Mouse (Mus musculus) cerebellum, postnatal 4 days (tissue): ENCODE measurements around the gene Epb41.

ENCODE experiments used
- DNase-seq, 2 experiments: peaks; one replicate each; pipeline ENCODE4 v3.0.0; 2022; ENCODE audit warnings: low spot score in 2 of 2, mixed read lengths in 1 of 2

The Epb41 gene

DNA sequence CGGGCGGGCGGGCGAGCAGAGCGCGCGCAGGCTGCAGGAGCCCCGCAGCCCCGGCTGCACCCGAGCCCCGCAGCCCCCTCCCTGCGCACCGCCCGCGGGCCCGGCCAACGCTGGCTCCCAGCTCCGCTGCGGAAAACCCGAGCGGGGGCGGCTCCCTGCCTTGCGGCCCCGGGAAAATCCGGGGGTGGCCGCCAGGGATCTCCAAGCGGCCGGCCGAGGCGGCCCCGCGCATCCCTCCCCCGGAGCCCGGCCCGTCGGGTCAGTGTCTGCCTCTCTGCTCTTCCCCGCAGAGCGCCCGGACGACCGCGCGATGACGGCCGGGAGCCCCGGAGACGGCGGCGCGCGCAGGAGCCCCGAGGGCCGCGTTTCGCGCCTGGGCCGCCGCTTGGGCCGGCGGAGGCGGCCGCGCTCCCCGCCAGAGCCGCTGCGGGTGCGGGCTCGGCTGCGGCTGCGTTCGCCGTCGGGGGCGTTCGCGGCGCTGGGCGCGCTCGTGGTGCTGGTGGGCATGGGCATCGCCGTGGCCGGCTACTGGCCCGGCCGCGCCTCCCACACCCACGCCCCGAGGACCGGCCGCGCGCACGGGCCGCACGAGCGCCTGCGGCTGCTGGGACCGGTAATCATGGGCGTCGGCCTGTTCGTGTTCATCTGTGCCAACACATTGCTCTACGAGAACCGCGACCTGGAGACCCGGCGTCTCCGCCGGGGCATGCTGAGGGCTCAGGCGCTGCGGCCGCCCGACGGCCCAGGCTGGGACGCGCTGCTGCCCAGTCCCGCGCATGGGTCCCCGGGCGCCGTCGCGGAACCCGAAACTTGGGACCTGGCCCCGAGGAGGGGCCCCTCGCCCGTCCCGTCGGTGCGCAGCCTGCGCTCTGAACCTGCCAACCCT, 153.4 kb downstream of the Epb41 start, which contains the start of gene Tmem200b:
Gene Tmem200b (plus strand): TSS at position 311 of the 886 bp plus-strand sequence.
- no peak for DNase-seq

DNA sequence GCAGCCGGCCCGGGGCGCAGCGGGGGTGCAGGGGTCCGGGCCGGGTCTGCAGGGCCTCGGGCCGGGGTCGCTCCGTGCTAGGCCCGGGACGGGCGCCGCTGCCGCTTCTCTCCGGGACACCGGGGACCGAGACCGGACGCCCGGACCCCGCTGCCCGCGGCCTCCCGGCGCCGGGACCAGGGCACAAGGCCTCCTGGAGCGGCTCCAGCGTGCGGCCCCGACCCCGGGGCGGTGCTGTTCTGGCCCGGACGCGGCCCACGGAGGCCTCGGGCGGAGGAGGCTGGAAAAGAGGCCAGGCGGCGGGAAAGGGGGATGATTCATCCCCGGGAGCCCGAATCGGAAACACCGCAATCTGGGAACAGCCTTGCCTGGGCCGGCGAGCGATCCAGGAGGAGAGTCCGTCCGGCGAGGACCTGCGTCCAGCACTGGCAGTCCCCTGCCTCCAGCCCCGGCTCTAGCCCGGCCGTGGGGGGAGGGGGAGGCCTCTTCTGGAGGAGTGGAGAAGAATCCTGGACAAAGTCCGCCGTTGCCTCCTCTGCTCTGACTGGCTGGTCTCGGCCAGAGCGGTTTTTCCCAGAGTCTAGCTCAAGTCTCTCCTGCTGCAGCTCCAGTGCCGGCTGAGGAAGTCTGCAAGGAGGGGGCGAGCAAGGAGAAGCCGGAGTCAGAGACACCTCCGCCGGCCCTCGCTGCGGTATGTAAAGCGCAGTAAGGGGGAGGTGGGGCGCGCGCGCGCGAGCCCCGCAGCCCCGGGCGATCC, 154.3 kb downstream of the Epb41 start:
- no peak for DNase-seq

DNA sequence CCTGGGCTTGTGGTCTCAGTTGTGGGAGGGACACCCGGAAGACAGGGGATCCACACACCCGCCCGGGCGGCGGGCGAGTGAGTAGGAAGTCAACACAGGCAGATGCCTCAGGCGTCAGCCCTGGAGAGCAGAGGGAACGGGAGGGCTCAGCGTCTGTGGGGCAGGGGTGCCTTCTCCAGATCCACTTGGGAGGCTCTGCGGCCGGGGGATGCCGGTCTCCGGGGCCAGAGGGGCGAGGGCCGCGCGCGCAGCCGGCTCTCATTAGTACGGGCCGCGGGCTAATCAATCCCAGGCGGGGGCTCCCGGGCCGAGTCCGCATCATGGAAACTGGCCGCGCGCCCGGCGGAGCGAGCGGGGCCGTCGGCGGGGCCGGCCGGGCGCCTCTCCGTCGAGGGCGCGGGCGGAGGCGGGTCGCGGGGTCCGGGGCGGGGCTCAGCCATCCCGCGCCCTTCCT, 155.0 kb downstream of the Epb41 start:
- DNase-seq = no peak

DNA sequence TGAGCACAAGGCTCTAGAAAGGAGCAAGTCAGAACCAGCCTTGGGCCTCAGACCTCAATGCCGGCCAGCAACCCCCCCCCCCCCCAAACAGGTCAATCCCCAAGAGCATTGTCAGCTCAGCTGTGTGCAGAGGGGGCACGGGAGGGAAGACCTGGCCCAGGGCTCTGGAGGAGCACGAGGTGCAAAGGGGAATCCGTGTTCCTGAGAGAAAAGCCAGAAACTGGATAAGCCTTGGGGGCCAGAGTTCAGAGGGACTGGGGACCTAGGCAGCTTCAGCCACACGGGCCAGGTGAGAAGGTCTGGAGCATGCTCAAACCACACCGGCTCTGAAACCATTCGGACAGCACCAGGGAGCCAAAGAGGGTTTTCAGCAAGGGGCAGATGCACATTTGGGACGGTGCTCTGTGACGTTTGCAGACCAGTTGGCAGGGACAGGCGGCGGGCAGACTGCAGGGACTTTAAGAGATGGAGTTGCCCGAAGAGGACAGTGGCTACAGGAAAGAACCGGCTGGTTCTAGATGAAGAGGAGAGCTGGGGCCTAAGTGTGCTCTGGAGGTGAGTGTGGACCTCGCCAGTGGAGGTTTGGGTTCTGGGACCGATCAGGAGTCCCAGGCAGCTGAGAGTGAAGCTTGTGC, 155.5 kb downstream of the Epb41 start:
- no peak for DNase-seq

DNA sequence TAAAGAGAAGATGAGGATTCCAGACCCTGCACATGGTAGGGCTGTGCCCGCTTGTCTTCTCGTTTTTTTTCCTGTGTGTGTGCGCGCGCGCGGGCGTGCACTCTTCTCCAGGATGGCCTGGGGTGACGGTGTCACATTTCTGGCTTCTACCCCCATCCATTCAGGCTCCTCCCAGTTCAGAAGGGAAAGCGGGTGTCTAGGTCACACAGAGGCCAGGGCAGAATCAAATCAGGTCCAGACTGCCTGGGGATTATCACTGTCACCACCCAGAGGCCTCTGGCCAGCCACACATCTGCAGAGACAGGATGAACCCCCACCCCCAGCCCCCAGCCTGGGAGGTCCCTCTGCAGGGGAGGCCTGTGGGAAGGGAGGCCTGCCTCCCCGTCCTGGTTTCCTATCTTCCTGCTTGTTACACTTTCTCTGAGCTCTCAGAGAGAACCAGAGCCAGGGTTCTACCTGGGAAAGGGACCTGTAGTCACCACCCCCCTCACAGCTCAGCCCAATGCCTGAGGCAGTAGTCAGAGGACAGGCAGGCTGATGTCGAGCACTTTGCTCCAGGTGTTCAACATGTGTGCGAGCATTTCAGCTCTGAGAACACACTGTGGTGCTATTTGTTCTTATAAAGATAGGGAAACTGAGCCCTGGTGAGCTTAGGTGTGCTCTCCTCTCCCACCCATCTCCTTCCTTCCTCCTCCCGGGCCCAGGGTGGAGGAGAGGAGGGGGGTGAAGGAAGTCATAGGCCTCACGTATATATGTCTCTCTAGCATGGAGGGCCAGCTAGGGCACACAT, 156.2 kb downstream of the Epb41 start:
- DNase-seq = no peak

DNA sequence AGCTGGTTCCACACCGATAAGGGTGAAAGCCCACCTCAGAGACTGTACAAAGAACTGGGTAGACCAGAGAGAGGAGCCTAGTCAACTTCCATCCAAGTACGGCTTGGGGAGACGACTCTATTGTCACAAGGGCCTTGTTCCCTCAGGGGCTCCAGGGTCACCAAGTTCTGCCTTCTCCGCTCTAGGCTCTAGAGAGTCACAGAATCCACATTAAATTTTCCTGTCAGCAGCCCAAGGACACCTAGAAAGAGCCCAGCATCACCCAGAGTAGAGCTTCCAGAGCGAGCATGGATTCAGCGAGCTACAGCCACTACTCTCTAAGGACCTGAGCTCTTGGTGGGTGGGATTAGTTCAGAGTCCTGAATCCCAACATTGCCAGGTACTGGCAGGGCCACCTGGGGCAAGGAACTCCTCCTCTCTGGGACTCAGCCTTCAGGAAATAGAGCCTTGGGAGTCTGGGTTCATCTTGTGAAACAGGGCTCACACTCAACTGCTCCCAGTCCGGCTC, 157.0 kb downstream of the Epb41 start:
- no peak for DNase-seq

DNA sequence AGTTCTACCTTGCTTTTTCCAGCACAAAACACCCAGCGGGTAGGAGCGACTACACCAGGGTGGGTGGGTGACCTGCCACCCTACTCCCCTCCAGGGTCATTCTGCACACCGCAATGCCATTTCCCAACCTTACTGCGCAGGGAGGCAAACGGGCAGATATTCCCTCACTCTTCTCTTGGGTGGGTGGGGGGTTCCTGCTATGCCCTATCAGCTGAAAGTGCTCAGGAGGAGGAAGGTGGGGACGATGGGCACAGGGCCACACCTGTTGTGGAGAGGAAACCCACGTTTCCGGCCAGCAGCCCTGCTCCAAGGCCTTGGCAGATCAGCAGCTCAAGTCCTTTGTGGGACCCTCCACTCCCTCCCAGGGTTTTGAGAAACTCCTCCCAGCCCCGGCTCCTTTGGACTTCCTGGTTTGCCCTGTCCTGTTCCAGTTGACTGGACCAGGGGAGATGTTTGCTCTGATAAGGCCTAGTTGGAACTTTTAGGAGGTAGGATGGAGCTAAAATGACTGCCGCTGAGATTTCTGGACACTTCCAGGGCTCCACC, 158.0 kb downstream of the Epb41 start:
- no peak for DNase-seq

DNA sequence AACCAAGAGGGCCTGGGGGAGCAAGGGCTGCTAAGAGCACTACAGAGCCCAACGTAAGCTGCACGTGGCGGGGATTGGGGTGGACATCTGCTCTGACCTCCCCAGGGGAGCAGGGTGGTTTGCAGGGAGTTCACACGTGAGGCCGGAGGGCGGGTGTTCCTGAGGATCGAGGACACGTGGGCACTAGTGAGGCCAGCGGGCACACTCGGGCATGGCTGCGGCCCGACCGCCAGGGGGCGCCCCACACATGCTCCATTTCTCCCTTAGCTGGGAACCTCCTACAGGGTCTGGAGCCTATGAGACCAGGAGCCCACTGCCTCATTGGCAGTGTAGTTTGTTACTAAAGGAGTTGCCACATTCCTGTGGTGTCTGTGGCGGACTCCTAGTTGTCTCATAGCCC, 158.7 kb downstream of the Epb41 start:
- DNase-seq = peak; percentile 59 to 75

DNA sequence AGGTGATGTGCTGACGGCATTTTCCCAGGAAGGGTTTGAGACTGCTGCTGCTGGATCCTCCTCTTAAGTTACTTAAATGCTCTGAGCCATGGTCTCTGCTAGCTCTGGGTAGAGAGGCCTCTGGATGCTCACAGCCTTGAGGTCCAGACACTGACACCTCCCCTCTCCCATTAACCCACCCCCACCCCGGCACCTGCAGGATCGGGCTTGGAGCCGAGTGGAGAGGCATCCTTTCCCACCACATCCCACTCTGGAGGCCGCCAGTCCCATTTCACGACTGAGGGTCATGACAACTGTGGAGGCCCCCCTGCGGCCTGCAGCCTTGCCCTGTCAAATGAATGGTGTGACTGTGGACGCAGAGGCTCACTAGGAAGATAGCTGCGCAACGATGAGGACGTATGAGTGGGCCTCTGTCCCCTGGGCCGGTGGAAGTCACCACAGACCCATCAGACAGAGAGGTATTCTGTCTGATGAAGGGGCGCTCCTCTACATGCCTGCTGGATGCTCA, 159.2 kb downstream of the Epb41 start:
- no peak for DNase-seq

DNA sequence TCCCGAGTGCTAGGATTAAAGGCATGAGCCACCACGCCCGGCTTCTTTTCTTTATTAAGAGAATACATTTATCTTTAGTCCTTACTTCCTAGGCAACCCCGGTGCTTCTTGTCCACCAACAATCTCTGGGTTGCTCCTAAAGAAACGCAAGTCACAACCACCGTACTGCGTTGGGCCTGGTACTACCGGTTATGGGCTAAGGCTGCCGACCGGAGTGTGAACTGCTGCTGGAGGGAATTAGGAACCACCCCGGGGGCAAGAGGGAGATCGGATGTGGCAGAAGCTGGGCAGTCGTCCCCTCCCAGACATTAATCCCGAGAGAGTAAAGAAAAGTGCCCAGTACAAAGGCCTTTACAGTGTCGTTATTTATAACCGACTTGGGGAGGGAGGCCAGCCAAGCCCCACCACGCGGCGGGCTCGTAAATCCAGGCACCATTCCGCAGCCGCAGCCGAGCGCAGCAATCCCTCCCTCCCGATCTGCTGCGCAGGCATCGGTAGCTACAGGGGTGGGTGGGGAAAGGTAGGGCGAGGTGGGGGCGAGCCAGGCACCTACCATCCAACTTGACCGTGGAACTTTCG, 160.1 kb downstream of the Epb41 start:
- DNase-seq = no peak

DNA sequence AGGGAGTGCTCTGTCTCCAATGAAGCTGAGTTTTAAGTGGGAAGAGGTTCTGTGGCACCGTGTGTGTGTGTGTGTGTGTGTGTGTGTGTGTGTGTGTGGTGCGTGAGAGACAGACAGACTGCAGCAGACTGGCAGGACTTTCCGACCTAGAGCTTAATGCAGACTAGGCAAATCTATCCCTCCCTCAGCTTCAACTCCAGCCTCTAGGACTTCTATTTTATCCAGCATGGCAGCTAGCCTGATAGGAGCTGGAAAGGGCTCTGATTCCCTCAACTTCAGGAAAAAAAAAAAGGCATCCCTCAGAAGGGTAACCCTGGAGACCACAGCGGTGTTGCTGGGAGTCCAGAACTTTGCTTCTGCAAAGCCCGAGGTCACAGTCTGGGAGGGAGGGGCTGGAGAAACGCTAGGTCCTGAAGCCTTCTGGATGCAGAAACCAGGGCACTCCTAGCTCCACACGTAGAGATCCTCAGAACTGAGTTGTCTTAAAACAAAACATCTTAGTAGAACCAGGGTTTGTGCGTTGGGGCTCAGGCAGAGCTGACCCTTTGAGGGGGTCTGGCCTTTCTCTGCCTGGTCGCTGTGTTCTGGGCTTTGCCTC, 161.0 kb downstream of the Epb41 start:
- DNase-seq = no peak

DNA sequence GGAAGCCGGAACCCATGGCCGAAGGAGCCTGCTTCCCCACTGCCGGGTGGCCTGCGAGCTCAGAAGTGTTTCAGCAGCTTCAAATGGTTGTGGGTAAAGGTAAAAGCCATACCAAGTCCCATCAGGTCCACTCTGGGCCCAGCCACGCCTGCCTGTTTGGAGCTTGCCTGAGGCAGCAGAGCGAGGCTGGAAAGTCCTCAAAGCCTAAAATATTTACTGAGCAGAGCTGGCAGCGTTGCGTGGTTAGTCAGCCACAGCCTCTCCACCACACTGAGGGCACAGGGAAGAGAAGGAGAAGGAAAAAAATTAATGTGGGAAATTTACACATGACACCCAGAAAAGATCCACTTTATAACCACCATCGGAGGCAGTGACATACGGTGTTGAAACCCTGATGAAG, 161.6 kb downstream of the Epb41 start:
- no peak for DNase-seq

DNA sequence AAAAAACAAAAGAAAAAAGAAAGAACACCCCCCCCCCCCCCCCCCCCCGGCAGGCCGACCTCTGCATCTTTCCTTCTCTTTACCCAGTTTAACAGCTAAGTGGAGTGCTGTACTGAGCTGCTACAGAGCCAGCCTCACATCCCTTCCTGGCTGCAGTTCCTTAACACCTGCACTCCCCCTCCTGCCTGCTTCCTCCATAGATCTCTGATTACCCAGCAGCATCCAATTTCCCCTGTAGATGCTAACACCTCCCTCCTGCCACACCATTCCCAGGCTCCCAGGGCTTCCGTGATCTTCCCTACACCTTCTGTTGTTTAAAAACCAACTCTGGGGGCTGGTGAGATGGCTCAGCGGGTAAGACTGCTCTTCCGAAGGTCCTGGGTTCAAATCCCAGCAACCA, 163.6 kb downstream of the Epb41 start:
- no peak for DNase-seq

DNA sequence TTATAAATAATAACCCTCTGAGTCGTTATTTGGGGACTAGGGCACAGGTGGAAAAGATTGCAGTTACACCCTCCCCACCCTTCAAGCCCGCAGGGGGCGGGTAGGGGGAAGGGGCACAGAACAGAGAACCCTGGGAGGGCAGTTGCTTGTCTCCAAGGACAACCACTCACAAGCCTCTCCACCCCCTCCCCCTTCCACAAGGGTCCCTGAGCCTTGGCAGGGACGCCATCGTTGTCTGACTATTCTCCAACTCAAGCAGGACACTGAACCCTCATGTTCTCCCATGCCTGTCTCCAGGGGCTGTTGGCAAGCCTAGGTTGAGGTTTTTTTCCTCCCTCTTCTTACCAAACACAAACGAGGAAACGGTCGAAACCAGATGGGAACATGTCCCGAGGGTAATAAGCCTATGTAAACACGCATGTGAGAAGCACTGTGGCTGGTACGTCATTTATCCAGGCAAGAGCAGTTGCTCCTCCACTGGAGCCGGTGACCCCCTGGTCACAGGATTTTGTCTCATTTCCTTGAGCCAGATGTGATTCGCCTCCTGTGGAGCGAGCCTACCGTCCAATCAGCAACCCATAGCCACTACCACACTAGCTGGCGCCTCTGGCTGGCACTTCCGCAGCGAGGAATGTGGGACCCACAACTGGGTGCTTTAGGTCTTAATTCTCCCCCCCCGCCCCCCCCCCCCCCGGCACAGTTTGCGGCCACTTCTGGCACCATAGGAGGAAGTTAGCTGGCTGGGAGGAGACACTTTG, 164.7 kb downstream of the Epb41 start:
- no peak for DNase-seq

DNA sequence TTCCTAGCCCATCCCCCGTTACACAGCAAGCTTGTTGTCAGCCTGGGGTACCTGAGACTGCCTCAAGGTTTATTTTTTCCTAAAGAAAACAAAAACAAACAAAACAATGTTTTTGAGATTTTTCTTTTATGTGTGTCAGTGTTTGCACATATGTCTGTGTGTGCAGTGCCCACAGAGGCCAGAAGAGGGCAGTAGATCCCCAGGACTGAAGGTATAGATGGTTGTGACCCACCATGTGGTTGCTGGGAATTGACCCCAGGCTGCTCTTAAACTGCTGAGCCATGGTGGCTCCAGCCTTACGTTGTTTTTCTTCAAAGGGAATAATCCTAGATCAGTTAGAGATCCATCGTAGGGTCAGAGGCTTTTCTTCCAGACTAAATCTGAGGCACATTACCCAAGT, 167.2 kb downstream of the Epb41 start:
- no peak for DNase-seq

DNA sequence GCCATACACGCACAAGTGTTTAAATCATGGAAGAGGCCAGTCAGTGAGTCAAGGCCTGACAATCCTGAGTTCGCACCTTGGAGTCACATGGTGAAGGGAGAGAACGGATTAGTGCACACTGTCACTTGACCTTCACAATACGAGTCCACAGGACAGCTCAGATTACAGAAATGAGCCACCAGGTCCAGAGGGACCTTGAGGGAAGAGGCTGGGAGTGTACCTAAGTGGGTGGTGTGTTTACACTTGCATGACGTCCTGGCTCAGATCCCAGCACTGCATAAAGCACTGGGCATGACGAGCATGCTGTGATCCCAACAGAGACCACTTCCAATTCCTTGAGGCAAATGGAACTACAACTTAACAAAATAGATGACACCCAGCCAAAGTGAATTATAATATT, 168.7 kb downstream of the Epb41 start:
- no peak for DNase-seq

DNA sequence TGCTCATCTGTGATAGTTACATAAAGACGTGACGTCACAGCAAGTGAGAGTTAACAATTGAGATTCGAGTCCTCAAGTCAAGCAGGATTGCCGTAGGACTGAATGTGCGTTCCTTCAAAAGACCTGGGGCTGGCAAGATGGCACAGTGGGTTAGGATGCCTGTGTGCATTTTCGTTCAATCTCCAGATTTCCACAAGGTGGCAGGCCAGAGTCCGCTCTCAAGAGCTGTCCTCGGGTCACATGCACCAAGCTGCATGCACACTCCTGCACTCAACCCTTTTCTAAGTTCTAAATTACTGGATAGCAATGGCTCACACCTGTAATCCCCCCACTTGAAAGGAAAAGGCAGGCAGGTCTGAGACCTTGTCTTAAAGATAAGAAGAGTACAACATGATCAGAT, 170.6 kb downstream of the Epb41 start:
- DNase-seq = peak in 1 of 2 experiments; percentile 59

DNA sequence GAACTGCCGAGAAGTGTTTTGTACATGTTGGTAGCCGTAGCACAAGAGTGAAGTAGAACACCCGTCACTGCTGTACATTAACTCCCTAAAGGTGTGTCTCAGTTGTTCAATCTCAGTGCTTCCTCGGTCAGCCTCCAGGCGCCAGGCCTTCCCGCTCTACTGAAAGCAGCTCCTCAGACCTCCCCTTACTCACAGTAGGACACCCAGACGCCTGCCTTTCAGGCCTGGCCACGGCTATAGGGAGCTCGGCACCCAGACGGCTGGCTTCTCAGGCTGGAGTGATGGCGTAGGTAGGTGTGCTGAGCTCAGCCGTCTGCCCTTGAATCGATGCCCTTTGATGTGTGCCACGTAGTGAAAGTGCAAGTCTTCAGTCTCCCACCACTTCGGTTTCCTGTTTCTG, 174.0 kb downstream of the Epb41 start:
- no peak for DNase-seq

DNA sequence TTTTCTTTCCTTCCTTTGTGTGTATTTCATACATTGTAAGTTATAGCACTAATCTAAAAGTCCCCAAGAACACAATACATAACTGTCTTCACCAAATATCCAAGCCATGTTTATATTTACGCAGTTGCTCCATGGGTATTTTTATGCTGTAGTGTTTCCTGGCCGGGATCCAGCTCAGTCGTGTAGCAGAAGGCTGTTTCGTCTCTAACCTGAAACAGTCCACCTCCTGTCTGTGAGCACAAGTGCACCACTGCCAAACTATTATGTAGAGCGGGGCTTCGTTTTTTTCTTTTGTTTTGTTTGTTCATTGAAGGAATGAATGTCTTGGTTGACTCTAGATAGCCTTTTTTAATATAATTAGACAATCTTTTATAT, 176.0 kb downstream of the Epb41 start:
- no peak for DNase-seq
